Mouse (Mus musculus): ENCODE data around the gene Rab35.

GRCm38 (mm10) chr5:115653776-115654175 is 22.1 kb downstream of the Rab35 start:
- TF ChIP-seq CTCF (conservative IDR thresholded peaks at IDR 0.05; ENCODE audit: insufficient read depth, insufficient read length, low read depth, low read length): no peak
- no peak for TF ChIP-seq POLR2A (IDR thresholded peaks at IDR 0.05; ENCODE audit: low read depth, low read length)
